Mouse (Mus musculus): ENCODE data around the gene Map2k5.

Map2k5 gene

DNA sequence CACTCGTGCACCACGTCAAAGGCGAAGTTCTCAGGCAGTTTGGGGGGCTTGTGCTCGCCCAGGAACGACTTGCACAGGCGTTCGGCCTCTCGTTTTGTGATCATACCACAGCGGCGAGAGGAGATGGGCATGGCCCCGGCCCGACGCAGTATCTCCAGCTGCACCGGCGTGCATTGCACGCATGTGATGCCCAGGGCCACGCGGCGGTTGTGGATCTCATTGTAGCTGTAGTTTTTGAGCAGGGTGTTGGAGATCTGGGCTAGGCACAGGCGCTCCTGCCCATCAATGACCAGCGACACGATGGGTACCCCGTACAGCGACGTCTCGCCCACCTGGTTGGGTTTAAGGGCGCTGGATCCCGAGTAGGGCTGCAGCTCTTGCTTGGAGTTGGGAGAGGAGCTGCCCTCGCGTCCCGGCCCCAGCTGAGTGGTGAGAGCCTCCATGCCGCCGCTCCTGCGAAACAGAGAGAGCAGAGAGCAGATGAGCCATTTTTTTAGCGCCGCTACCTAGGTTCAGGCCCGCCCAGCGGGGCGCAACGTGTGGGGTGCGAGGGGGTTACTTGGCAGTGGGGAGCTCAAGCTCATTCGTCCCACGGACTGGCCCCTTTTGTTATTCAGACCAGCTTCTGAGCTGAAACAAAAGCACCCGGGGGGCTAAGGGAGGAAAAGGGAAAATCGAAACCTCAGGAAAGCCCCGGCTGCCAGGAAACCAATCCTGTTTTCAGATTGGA lies 231.4 kb downstream of the Map2k5 start:
- no peak for DNase-seq (ENCODE audit: low spot score in 2 of 2)

- DNase-seq (ENCODE audit: low spot score in 2 of 2) = no peak
Observed at GRCm38 (mm10) chr9:63145249-63146125, 232.2 kb downstream of the Map2k5 start.

DNA sequence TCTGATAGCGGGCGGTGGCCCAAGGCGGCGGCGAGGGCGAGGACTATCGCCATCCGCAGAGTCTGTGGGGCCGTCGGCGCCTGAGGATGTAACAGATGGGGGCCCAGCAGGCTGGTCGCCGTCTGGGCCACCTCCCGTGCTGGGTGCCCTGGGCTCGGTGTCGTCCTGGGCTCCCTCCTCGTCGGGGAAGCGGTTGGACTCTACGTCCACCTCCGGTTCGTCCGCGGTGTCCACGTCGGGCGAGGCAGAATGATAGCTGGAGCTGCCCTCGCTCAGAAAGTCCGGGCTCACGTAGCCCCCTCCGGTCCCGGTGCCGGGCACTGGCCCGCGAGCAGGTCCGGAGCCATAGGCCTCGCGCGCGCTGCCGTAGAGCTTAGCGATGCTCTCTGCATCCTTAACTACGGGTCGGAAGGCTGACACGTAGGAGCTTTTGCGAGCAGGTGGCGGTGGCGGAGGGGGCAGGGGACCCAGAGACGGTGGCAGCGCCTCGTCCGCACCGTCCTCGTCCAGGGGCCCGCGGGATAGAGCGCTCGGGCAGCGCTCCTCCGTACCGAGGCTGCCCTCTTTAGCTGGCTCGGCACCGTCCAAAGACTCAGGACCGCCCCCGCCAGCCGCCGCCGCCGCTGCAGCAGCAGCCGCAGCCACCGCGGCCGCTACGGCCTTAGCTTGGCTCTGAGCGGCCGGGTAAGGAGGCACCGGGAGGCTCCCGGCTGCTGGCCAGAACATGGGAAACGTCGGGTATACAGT lies 233.0 kb downstream of the Map2k5 start:
- DNase-seq (ENCODE audit: low spot score in 2 of 2) = no peak

DNA sequence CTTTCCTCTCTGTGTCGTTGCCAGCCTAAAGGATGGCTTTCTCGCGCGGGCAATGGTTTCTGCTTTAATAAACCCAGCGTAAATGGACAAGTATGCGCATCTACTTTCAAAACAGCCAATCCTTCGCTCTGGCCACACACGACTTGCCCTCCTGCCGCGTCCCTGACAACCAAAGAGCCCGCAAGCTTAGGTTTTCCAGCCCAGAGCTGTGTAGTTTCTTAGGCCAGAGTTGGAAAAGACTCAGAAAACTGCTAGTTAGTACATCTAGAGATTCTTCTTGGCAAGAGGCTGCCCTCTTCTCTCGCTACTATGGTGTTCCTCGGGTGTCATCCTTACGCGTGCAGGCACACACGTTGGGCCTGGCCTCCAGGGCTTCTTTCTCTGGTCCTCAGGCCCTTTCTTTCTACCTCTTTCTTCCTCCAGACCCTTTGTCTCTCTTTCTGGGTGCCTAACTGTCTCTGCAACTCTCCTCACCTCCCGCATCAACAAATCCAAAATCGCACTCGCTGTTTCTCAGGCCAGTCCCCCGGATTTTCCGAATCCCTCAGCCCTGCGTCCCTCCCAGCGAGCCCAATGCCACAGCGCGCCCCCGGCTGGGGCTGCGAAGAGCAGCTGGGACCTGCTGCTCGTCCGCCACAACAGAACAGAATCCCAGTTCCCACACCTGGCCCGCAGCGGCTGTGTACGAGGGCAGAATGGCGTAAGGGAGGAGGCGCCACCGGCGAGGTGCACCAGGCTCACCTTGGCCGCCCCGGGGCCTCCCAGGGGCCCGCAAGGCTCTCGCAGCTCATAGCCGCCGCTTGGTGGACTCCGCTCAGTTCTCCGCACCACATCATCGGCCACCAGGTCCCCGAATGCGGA lies 233.8 kb downstream of the Map2k5 start:
- no peak for DNase-seq (ENCODE audit: low spot score in 2 of 2)

- DNase-seq (ENCODE audit: low spot score in 2 of 2) = no peak
Observed at GRCm38 (mm10) chr9:63143227-63143626, 234.5 kb downstream of the Map2k5 start.

DNA sequence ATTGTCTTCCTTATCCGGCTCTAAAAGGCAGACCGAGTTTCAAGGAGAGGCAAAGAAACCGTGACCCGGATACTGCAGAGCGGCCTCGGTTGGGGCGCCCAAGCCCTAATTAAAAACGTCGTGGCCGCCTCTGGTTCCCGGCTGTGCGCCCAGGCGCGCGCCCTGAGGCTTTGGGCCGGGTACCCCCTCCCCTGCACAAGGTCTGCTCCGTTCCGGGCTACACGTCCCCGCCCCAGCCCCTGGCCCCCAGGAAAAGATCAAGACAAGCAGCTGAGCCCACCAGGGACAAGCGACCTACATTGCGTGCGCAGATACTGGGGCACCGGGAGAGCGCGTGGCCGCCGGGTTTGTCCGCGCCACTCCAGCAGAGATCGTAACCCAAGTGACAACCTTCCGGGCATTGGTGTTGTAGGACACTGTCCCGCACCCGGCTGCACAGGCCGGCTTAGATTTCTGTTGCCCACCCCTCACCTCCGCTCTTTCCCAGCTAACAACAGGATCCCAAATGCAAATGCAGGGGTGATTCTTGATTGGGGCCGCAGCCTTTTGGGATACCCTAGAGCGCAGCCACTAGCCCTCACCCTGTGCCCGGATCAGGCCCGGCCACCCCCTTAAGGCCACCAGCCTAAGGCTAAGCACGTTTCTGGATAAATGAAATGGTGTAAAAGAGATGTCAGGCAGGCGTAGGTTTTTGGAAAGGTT lies 235.2 kb downstream of the Map2k5 start:
- DNase-seq (ENCODE audit: low spot score in 2 of 2) = no peak

GRCm38 (mm10) chr9:63141641-63142334 lies 235.9 kb downstream of the Map2k5 start:
- DNase-seq (ENCODE audit: low spot score in 2 of 2) = no peak

GRCm38 (mm10) chr9:63140211-63140610 lies 237.5 kb downstream of the Map2k5 start:
- no peak for DNase-seq (ENCODE audit: low spot score in 2 of 2)

- no peak for DNase-seq (ENCODE audit: low spot score in 2 of 2)
Observed at GRCm38 (mm10) chr9:63139661-63140060, 238.0 kb downstream of the Map2k5 start.

GRCm38 (mm10) chr9:63138481-63138967 lies 239.2 kb downstream of the Map2k5 start:
- DNase-seq (ENCODE audit: low spot score in 2 of 2) = peak in 1 of 2 experiments; percentile 13

DNA sequence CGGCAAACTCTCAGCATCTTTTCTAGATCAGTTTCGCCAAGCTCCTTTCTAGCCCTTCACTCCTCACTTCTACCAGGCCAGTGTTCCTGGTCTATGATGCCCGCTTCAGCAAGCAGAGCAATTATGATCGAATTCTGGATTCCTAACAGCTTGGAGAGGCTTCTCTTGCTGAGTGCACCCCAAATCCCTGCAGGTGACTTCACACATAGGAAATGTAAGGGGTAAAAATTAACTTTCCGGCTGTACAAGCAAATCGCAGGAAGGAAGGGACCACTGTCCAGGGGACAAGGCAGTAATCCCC lies 240.1 kb downstream of the Map2k5 start:
- DNase-seq (ENCODE audit: low spot score in 2 of 2) = no peak

- DNase-seq (ENCODE audit: low spot score in 2 of 2) = no peak
Observed at GRCm38 (mm10) chr9:63136756-63137614, 240.7 kb downstream of the Map2k5 start.

DNA sequence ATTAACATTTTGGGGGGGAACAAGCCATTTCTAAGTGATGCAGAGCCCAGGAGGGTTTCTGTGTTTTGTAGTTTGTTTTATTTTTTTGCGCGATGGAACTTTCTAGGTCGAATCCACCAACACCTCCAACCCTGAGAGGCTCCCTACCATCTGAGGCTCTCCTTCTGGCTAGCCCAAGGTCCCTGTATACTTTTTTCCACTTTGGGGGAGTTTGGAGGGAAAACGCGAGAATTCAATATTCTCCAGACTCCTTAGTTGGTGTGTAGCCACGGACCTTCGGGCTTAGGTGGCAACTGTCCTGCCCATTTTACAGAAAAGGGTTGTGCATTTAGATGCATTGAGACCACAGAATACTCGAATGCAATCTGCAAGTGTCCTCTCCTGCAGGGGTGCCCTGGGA lies 241.5 kb downstream of the Map2k5 start:
- no peak for DNase-seq (ENCODE audit: low spot score in 2 of 2)

- DNase-seq (ENCODE audit: low spot score in 2 of 2) = peak; percentile 32 to 41
Observed at GRCm38 (mm10) chr9:63135801-63136200, 241.9 kb downstream of the Map2k5 start.

DNA sequence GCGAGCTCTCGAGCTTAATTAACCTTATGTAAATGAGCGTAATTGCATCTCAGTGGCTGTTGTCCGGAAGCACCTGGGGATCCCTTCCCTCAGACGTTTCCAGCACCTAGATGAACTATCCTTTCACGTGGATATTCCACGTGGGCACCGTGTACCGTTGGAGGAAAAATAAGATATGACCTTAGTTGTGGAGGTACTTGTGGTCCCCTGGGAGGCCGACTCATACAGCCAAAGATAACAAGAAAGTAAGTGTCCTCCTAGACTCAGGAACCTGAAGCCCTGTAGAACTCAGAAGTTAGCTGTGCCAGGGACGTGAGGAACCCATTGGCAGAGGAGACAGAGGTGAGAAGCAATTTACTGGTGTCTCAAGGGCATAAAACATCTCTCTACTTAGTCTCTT lies 242.3 kb downstream of the Map2k5 start:
- no peak for DNase-seq (ENCODE audit: low spot score in 2 of 2)

DNA sequence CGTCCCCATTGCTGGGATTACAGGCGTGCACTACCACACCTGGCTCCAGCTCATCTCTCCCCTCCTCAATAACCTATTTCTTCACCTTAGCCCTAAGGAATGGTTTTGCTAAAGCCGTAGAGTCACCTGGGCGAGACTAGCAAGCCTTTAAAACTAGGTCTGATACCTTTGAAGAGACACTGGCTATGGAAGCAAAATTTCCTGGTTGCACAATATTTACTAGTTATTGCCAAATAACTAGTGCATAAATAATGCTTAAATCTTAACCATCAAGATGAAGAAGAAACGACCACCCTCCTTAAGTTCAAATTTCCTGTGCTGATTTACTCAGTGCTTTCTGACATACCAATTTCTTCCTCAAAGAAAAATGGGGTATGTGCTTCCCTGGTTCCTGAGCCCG lies 244.0 kb downstream of the Map2k5 start:
- no peak for DNase-seq (ENCODE audit: low spot score in 2 of 2)

DNA sequence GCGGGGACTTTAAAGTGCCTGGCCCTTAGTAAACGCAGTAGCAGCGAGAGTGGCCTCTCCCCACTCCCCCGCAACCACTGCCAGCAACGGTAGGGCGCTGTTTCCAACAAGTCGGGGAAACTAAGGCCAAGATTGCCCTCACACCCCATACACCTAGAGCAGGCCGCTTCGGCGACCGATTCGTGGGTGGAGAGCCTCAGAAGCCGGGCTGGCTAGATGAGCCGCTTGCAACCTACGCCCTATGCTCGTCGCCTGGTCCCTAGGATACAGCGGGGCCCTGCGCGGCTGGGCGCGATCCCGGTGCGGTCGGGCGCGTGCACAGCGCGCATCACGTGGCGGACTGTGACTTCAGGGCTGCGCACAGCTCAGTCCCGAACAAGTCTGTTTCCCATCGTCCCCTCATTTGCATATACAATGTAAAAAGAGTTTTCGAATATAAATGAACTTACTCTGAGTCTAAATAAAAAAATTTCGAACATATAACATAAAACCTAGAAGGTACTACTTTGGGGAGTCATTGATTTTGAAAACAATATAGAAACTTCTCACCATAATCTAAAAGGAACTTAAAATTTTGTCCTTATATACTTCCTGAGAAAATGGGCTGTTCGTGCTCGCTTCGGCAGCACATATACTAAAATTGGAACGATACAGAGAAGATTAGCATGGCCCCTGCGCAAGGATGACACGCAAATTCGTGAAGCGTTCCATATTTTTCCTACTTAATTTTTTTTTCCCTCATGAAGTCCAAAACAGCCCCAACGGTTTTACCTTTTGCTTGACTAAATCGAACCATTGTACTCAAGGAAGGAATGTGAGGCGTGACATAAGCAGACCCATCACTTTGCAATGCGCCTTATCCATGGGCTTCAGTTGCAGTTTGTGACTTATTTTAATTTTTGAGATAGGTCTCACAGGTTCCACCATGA lies 244.8 kb downstream of the Map2k5 start:
- DNase-seq (ENCODE audit: low spot score in 2 of 2) = peak; percentile 93 to 95

Data from urinary bladder, postnatal 36 days (tissue).